Mouse (Mus musculus) ES-E14 (cell line): Measurements from ENCODE around the gene Ccn6.

Source experiments
- CHD2 ChIP-seq: IDR thresholded peaks from 2 replicates; pipeline ENCODE4 v1.6.1; 2014; ENCODE audit warnings: mild to moderate bottlenecking, low read depth, low read length, inconsistent platforms
- MAFK ChIP-seq: IDR thresholded peaks from 2 replicates; pipeline ENCODE4 v1.6.1; 2014; ENCODE audit warnings: mild to moderate bottlenecking, low read depth, low read length, inconsistent platforms; ENCODE audit not compliant: insufficient read depth

- TF ChIP-seq MAFK (no peak), CHD2 (no peak)
Observed at GRCm38 (mm10) chr10:39165632-39166115, 2.1 kb upstream of the Ccn6 start.
